Mouse (Mus musculus): Measurements from ENCODE around the gene Foxp1. TPM values are rescaled to one million over a fixed set of nuclear protein-coding genes. Genes with fewer than 3 reads are reported as not detected.

Gene Foxp1
- polyA plus RNA-seq, 1 experiment, result 88.7 TPM

DNA sequence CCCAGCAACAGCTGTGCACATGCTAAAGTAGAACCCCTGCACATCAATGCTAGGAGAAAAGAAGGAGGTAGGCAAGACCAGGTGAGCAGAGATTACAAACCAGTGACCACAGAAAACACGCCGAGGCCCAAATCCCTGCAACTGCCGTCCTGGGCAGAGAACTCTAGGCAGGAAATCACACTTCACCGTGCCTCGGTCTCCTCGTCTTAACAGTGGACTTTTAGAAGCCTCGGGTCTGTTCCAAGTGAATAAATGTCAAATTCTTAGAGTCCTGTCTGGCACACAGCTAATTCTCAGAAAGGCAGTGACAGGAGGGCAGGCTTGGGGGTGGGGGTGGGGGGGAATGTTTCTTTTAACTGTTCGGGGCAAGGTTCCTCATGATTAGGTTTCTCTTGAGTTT is 220.6 kb downstream of the Foxp1 start:
- no peak for TF ChIP-seq GATA1 (IDR thresholded peaks at IDR 0.05; ENCODE audit: low read length)

GRCm38 (mm10) chr6:99300235-99300634 is 222.3 kb downstream of the Foxp1 start:
- TF ChIP-seq GATA1 (IDR thresholded peaks at IDR 0.05; ENCODE audit: low read length), result no peak

DNA sequence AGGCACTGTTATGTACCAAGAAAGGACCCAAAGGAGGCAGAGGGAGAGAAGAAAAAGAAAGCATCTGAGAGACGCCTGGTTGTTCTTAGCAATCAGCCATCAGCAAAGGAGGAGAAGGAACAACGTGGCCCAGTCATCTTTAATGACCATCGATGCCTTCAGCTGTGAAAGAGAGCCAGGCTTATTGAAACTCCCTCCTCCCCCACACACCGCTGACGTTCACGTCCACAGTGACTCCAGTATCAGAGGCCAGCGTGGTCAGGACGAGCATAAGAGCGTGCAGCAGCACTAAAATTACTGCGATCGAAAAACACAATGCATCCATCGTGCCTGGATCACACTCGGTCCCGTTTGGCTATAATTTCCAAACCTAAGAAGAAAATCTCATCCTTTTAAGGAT is 223.3 kb downstream of the Foxp1 start:
- TF ChIP-seq GATA1 (IDR thresholded peaks at IDR 0.05; ENCODE audit: low read length), result no peak

- no peak for TF ChIP-seq GATA1 (IDR thresholded peaks at IDR 0.05; ENCODE audit: low read length)
These were observed 225.0 kb downstream of the Foxp1 start for GRCm38 (mm10) chr6:99297535-99297934.

- no peak for TF ChIP-seq GATA1 (IDR thresholded peaks at IDR 0.05; ENCODE audit: low read length)
These were observed 227.0 kb downstream of the Foxp1 start for GRCm38 (mm10) chr6:99295495-99295894.

GRCm38 (mm10) chr6:99289220-99289619 is 233.3 kb downstream of the Foxp1 start:
- no peak for TF ChIP-seq GATA1 (IDR thresholded peaks at IDR 0.05; ENCODE audit: low read length)

DNA sequence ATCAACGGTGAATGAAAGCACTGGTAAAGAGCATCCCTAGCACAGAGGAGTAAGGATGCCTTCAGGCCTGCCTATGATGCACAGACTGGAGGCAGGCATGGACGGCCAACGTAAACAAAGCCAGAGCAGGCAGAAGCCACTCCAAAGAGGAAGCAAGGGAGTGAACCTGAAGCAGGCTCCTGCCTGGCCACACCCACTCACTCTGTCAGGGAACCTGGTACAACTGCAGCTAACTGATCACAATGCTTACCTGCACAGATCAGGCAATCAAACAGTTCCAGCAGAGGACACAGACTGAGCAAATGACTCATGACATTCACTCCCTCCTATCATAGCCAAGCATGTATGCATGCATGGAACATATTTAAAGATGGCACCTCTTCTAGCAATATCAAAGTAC is 237.5 kb downstream of the Foxp1 start:
- TF ChIP-seq GATA1 (IDR thresholded peaks at IDR 0.05; ENCODE audit: low read length), result no peak

GRCm38 (mm10) chr6:99284019-99284418 is 238.5 kb downstream of the Foxp1 start:
- TF ChIP-seq GATA1 (IDR thresholded peaks at IDR 0.05; ENCODE audit: low read length), result no peak

GRCm38 (mm10) chr6:99282866-99283657 is 239.5 kb downstream of the Foxp1 start:
- TF ChIP-seq GATA1 (IDR thresholded peaks at IDR 0.05; ENCODE audit: low read length), result no peak

DNA sequence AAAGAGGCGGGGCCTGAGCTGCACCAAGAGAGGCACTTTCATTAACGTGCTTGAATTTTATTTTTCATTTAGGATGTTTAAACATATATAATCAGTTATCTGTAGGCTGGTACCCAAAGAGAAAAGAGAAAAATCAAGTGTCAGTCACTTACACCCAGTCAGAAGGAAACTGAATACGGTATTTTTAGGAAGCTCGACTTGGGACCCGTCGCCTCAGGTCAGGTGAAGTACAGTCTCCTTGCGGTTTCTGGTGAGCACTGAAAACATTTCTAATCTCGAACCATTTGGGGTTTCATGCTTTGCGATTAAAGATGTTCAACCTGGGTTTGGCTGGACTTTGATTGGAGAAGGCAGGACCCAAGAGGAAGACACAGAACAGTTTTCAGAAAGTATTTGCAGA is 241.1 kb downstream of the Foxp1 start:
- no peak for TF ChIP-seq GATA1 (IDR thresholded peaks at IDR 0.05; ENCODE audit: low read length)

GRCm38 (mm10) chr6:99280619-99281018 is 241.9 kb downstream of the Foxp1 start:
- no peak for TF ChIP-seq GATA1 (IDR thresholded peaks at IDR 0.05; ENCODE audit: low read length)

DNA sequence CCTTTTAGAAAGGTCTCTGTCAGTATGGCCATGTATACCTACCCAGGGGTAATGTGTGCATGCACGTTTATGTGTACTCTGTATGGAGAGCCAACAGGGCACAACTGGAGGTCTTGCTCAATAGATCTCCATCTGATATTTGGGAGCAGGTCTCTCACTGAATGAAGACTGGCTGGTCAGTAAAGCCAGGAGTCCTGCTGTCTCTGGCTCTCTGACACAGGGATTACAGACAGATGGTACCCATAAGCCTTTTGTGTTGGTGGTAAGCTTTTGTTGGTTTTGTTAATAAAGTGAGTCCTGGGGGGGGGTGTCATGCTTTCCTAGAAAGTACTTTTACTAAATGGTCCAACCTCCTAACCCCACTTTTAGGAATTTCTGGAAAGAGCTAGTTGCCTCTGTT is 245.3 kb downstream of the Foxp1 start:
- TF ChIP-seq GATA1 (IDR thresholded peaks at IDR 0.05; ENCODE audit: low read length), result no peak

- TF ChIP-seq GATA1 (IDR thresholded peaks at IDR 0.05; ENCODE audit: low read length), result no peak
These were observed 246.2 kb downstream of the Foxp1 start for GRCm38 (mm10) chr6:99276297-99276653.

DNA sequence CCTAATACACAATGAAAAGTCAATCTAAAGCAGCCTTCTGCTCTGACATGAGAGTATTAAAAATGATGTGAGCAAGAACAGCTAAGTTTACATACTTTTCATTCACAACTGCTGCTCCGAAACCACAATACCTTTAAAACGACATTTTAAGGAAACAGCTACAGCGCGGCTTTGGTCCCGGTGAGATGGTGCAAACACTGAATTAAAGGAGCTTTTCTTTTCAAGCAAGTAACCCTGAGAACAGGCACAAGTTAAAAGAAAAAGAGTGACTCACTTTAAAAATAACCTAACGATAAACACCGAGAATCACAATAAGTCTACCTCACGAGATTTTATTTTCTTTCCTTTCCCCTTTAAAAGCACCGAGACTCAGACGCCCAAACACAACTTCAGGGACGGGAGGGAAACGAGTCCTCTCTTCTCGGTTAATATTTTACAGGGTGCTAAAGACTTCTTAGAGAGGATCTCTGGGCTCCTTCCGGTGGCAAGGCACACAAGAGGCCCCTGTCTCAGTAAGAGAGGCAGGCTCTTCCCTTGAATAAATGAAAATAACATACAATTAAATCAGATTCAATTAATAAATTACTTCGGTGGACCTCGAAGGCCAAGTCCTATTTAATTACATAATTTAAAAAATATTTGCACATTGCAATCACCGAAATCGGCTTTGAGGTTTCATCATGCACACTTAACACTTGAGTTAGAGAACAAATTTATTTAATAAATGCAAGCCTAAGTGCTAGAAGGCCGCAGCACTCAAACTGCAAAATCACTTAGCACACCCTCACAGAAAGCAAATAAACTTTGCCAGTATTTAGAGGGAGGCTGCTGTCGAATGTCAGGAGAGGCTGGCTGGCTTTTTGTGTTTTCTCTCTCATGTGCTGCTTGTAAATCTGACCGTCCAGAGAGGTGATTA is 246.9 kb downstream of the Foxp1 start:
- TF ChIP-seq GATA1 (IDR thresholded peaks at IDR 0.05; ENCODE audit: low read length), result no peak

GRCm38 (mm10) chr6:99274667-99275066 is 247.9 kb downstream of the Foxp1 start:
- no peak for TF ChIP-seq GATA1 (IDR thresholded peaks at IDR 0.05; ENCODE audit: low read length)

DNA sequence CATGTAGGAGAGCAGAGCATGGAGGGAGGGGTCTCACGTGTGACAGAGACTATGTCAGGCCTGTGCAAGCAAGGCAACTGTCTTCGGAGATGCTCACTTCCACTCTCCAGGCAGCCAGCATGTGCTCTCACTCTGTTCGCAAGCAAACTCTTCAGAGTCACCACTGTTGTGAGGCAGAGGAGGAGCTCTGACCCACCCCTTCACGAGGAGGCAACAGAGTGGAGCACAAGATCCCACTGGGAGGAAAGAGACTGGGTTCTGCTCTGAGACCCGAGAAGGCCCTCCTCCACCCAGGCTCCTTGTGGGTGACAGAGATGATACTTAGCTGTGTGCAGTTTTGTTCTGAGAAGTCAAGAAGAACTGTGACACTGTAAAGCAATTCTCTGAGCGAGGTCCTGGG is 248.3 kb downstream of the Foxp1 start:
- no peak for TF ChIP-seq GATA1 (IDR thresholded peaks at IDR 0.05; ENCODE audit: low read length)

GRCm38 (mm10) chr6:99273177-99273576 is 249.3 kb downstream of the Foxp1 start:
- no peak for TF ChIP-seq GATA1 (IDR thresholded peaks at IDR 0.05; ENCODE audit: low read length)

All from G1E-ER4 (cell line).